Comparison of ENCODE assay signal across 11 mouse cellular contexts in genomic region chr7:125820233-125820632, GRCm38 (mm10).
DNase-seq lines count a peak whose midpoint lies in the region; ATAC-seq and TF ChIP-seq lines count a peak whose summit lies in the region.
"Had no signal": no experiment of that assay in that cellular context is flagged by ENCODE, and none has a peak within 500 bp of the region (broad histone marks: within the 10 kb centered on the region; RNA-seq: fewer than 3 reads in every experiment).

No protein-coding gene starts in this region.

- no peaks in the 10 kb centered on the region for H3K79me2 ChIP-seq in MEL (ENCODE audit: control insufficient read depth, insufficient read depth, low read length, poor library complexity)

- H3K4me2 ChIP-seq in forebrain, embryonic 14.5 days (ENCODE audit: low read length) = no peak overlapping the region
- H3K4me2 ChIP-seq in forebrain, embryonic 12.5 days = no peak overlapping the region
- H3K4me2 ChIP-seq: embryonic facial prominence, embryonic 15.5 days; hindbrain, embryonic 12.5 days; lung, embryonic 15.5 days had no signal

- no peak overlapping the region for H3K27ac ChIP-seq in forebrain, embryonic 14.5 days (ENCODE audit: low read depth, low read length)
- H3K27ac ChIP-seq in forebrain, embryonic 12.5 days = no peak overlapping the region
- no peak overlapping the region for H3K27ac ChIP-seq in MEL (ENCODE audit: control insufficient read depth, low read depth, low read length)
- H3K27ac ChIP-seq: embryonic facial prominence, embryonic 15.5 days; hindbrain, embryonic 12.5 days; lung, embryonic 15.5 days had no signal

- 65% methylated on average over 2 of the region's 2 CpGs for WGBS in forebrain, embryonic 14.5 days
- 69% methylated on average over 2 of the region's 2 CpGs for WGBS in forebrain, embryonic 12.5 days

- H3K9ac ChIP-seq in forebrain, embryonic 14.5 days (ENCODE audit: low read length) = no peak overlapping the region
- no peak overlapping the region for H3K9ac ChIP-seq in forebrain, embryonic 12.5 days
- no peak overlapping the region for H3K9ac ChIP-seq in MEL (ENCODE audit: control insufficient read depth, low read depth, low read length, poor library complexity, severe bottlenecking)
- H3K9ac ChIP-seq: embryonic facial prominence, embryonic 15.5 days; hindbrain, embryonic 12.5 days; lung, embryonic 15.5 days had no signal

- H3K4me3 ChIP-seq in forebrain, embryonic 14.5 days (ENCODE audit: low read depth, low read length) = no peak overlapping the region
- H3K4me3 ChIP-seq in forebrain, embryonic 12.5 days (replicated peaks) = no peak overlapping the region
- no peak overlapping the region for H3K4me3 ChIP-seq in MEL (ENCODE audit: control insufficient read depth in 1 of 2, insufficient read depth in 1 of 2, low read depth in 2 of 2, low read length in 2 of 2)
- H3K4me3 ChIP-seq: embryonic facial prominence, embryonic 15.5 days; hindbrain, embryonic 12.5 days; lung, embryonic 15.5 days had no signal

- no peak for TF ChIP-seq POLR2A in MEL (IDR thresholded peaks at IDR 0.05; ENCODE audit: control insufficient read depth in 1 of 2, insufficient read depth in 1 of 2, low read depth in 1 of 2, low read length in 2 of 2, poor library complexity in 1 of 2)

- TF ChIP-seq RAD21 in MEL (IDR thresholded peaks at IDR 0.05; ENCODE audit: low read depth, low read length) = peak; percentile 60

- H3K27me3 ChIP-seq in forebrain, embryonic 14.5 days (replicated peaks; ENCODE audit: control insufficient read depth, insufficient read depth, low read length) = no peaks in the 10 kb centered on the region
- H3K27me3 ChIP-seq in forebrain, embryonic 12.5 days = peaks cover 6% of the 10 kb centered on the region
- H3K27me3 ChIP-seq in MEL (ENCODE audit: control insufficient read depth in 1 of 2, insufficient read depth in 2 of 2, low read length in 2 of 2) = no peaks in the 10 kb centered on the region
- H3K27me3 ChIP-seq: embryonic facial prominence, embryonic 15.5 days; hindbrain, embryonic 12.5 days; lung, embryonic 15.5 days had no signal

- no peaks in the 10 kb centered on the region for H3K9me3 ChIP-seq in forebrain, embryonic 14.5 days (replicated peaks; ENCODE audit: control insufficient read depth, low read length)
- no peaks in the 10 kb centered on the region for H3K9me3 ChIP-seq in forebrain, embryonic 12.5 days
- no peaks in the 10 kb centered on the region for H3K9me3 ChIP-seq in MEL (replicated peaks; ENCODE audit: insufficient read depth, low read length)
- H3K9me3 ChIP-seq: embryonic facial prominence, embryonic 15.5 days; hindbrain, embryonic 12.5 days; lung, embryonic 15.5 days had no signal

- peak; percentile 30 for DNase-seq in forebrain, embryonic 14.5 days (ENCODE audit: low spot score)
- DNase-seq in kidney, adult 9 months = peak; percentile 16
- no peak for DNase-seq in kidney, postnatal 10 days
- peak; percentile 25 for DNase-seq in MEL (ENCODE audit: low read depth, low spot score)
- no peak for DNase-seq in right cerebral cortex, adult 18-20 months
- DNase-seq in B cell, adult 2 months = no peak

- TF ChIP-seq CTCF in MEL (IDR thresholded peaks at IDR 0.05 in 2 of 3, conservative IDR thresholded peaks at IDR 0.05 in 1 of 3; ENCODE audit: control insufficient read depth in 1 of 3, insufficient read depth in 1 of 3, low read depth in 2 of 3, low read length in 3 of 3, poor library complexity in 1 of 3, severe bottlenecking in 1 of 3) = peak in 1 of 3 experiments; percentile 63; a peak in 2 of 6 replicates

- H3K4me1 ChIP-seq in forebrain, embryonic 14.5 days (ENCODE audit: control insufficient read depth, insufficient read depth, low read length) = peaks cover 2% of the 10 kb centered on the region; the same call in 1 of the 2 replicates
- H3K4me1 ChIP-seq in forebrain, embryonic 12.5 days = peaks cover 16% of the 10 kb centered on the region
- H3K4me1 ChIP-seq in MEL (ENCODE audit: control insufficient read depth in 1 of 2, insufficient read depth in 2 of 2, low read length in 2 of 2) = no peaks in the 10 kb centered on the region
- H3K4me1 ChIP-seq: lung, embryonic 15.5 days had no signal

- 0 out of 2 replicates have a peak, but pooled peaks cover 3% of the 10 kb centered on the region for H3K36me3 ChIP-seq in forebrain, embryonic 14.5 days (ENCODE audit: control insufficient read depth, insufficient read depth, low read length)
- peaks cover 5% of the 10 kb centered on the region; the same call in 1 of the 2 replicates for H3K36me3 ChIP-seq in forebrain, embryonic 12.5 days (replicated peaks)
- H3K36me3 ChIP-seq in MEL (ENCODE audit: control insufficient read depth in 1 of 2, insufficient read depth in 2 of 2, low read length in 2 of 2) = no peaks in the 10 kb centered on the region
- H3K36me3 ChIP-seq: hindbrain, embryonic 12.5 days; lung, embryonic 15.5 days had no signal

- no peak for TF ChIP-seq EP300 in MEL (IDR thresholded peaks at IDR 0.05; ENCODE audit: low read depth in 1 of 2, low read length in 2 of 2)

- ATAC-seq in forebrain, embryonic 14.5 days = no peak
- ATAC-seq in forebrain, embryonic 12.5 days (ENCODE audit: low FRiP score) = no peak
- ATAC-seq in megakaryocyte progenitor cell, adult 5-6 weeks (replicated peaks; ENCODE audit: poor library complexity) = peak; percentile 58; the same call in 1 of the 2 replicates

TF ChIP-seq in MEL, 35 proteins besides CTCF, POLR2A, EP300 and RAD21:
- TF ChIP-seq MAX (IDR thresholded peaks at IDR 0.05; ENCODE audit: low read length) (no peak), SMC3 (IDR thresholded peaks at IDR 0.05; ENCODE audit: low read depth, low read length) (peak; percentile 62), ZC3H11A (IDR thresholded peaks at IDR 0.05; ENCODE audit: low read depth, low read length) (peak; percentile 45), CHD2 (IDR thresholded peaks at IDR 0.05; ENCODE audit: low read length) (no peak)

Comparison
In these comparisons a context has a peak if more than half of its experiments do, and no peak if none do; other contexts are left out.
1. DNase-seq: peak in forebrain, embryonic 14.5 days (single experiment), kidney, adult 9 months (single experiment) and MEL (single experiment); none in kidney, postnatal 10 days (single experiment), right cerebral cortex, adult 18-20 months (single experiment) and B cell, adult 2 months (0 of 2).